Mouse (Mus musculus) thymus, adult 2 months (tissue): ENCODE results near the gene Cib3. TPM values are rescaled to one million over a fixed set of nuclear protein-coding genes. Genes with fewer than 3 reads are reported as not detected.

Experiments used
- DNase-seq: peaks from one replicate; pipeline ENCODE4 v3.0.0; 2021
- H3K27ac ChIP-seq: fragments of 200-500 bp; 2 replicates; pipeline ENCODE4 v1.5.1; 2012; ENCODE audit warnings: low read length, control low read depth; ENCODE audit not compliant: control insufficient read depth, insufficient read depth
- H3K27me3 ChIP-seq: fragments of 200-500 bp; 2 replicates; pipeline ENCODE4 v1.6.1; 2012; ENCODE audit warnings: mild to moderate bottlenecking, low read length, moderate library complexity, mixed read lengths; ENCODE audit not compliant: control insufficient read depth, insufficient read depth
- H3K36me3 ChIP-seq: fragments of 200-500 bp; 2 replicates; pipeline ENCODE4 v1.6.1; 2012; ENCODE audit warnings: mild to moderate bottlenecking, low read length, moderate library complexity; ENCODE audit not compliant: control insufficient read depth, insufficient read depth
- H3K4me1 ChIP-seq: fragments of 200-500 bp; replicated peaks from 2 replicates; pipeline ENCODE4 v1.6.1; 2012; ENCODE audit warnings: low read length; ENCODE audit not compliant: control insufficient read depth, insufficient read depth
- H3K4me3 ChIP-seq: fragments of 200-500 bp; 2 replicates; pipeline ENCODE4 v1.5.1; 2012; ENCODE audit warnings: mild to moderate bottlenecking, low read length, control low read depth, moderate library complexity; ENCODE audit not compliant: control insufficient read depth, insufficient read depth
- CTCF ChIP-seq: fragments of 200-500 bp; IDR thresholded peaks from 2 replicates; pipeline ENCODE4 v1.5.1; 2012; ENCODE audit warnings: mild to moderate bottlenecking, control low read depth, low read length, moderate library complexity, borderline replicate concordance; ENCODE audit not compliant: control insufficient read depth, poor library complexity, insufficient read depth; ENCODE audit errors: extremely low read depth
- POLR2A ChIP-seq: fragments of 200-500 bp; IDR thresholded peaks from 2 replicates; pipeline ENCODE4 v1.6.1; 2012; ENCODE audit warnings: mild to moderate bottlenecking, low read length, control low read depth, moderate library complexity; ENCODE audit not compliant: control insufficient read depth, poor library complexity, insufficient read depth; ENCODE audit errors: extremely low read depth
- WGBS: fragments of 180-500 bp; shearing (Covaris S2); methylation state at CpG from one replicate; pipeline ENCODE4 v1.1.7; 2018; 5-methylcytosine and 5-hydroxymethylcytosine counted together
- polyA plus RNA-seq: library from polyadenylated mRNA; depleted of rRNA; stranded (reverse); fragments of >200 nt; gene quantifications from 2 replicates; pipeline ENCODE4 v1.2.3, GENCODE M21; 2012

Gene Cib3
- polyA plus RNA-seq, 1 experiment: 0.78 TPM

GRCm38 (mm10) chr8:72222656-72223055 is 10.0 kb upstream of the Cib3 start:
- DNase-seq: no peak
- no peak overlapping the region for H3K27ac ChIP-seq
- H3K36me3 ChIP-seq: peaks cover 17% of the 10 kb centered on the region
- H3K4me1 ChIP-seq: peaks cover 6% of the 10 kb centered on the region
- no peaks in the 10 kb centered on the region for H3K27me3 ChIP-seq
- TF ChIP-seq POLR2A (no peak), CTCF (no peak)
- 95% methylated on average over 5 of the region's 5 CpGs for WGBS
- H3K4me3 ChIP-seq: no peak overlapping the region

GRCm38 (mm10) chr8:72220758-72221157 is 8.1 kb upstream of the Cib3 start:
- peaks cover 12% of the 10 kb centered on the region for H3K4me1 ChIP-seq
- no peak overlapping the region for H3K27ac ChIP-seq
- H3K27me3 ChIP-seq: no peaks in the 10 kb centered on the region
- WGBS: 77% methylated on average over 4 of the region's 4 CpGs
- no peak for DNase-seq
- no peak overlapping the region for H3K4me3 ChIP-seq
- TF ChIP-seq CTCF: no peak
- no peak for TF ChIP-seq POLR2A
- peaks cover 17% of the 10 kb centered on the region for H3K36me3 ChIP-seq

- peak within 1 kb of the TSS; percentile 83 for H3K4me3 ChIP-seq
- peak; percentile 83 for DNase-seq
- WGBS: 10% methylated on average over 39 of the region's 39 CpGs
- H3K27ac ChIP-seq: peak within 1 kb of the TSS; percentile 66; the same call in 1 of the 2 replicates
- peaks cover 17% of the 10 kb centered on the region for H3K36me3 ChIP-seq
- H3K27me3 ChIP-seq: no peaks in the 10 kb centered on the region
- H3K4me1 ChIP-seq: peaks cover 16% of the 10 kb centered on the region
- TF ChIP-seq CTCF (no peak), POLR2A (peak; percentile 73)
Measured at GRCm38 (mm10) chr8:72219541-72220363, 7.1 kb upstream of the Cib3 start, which contains the start of gene Fam32a. Fam32a (plus strand) TSS chr8:72219730.

- no peak overlapping the region for H3K4me3 ChIP-seq
Measured at GRCm38 (mm10) chr8:72218781-72219540, 6.3 kb upstream of the Cib3 start.

GRCm38 (mm10) chr8:72215871-72216270 is 3.2 kb upstream of the Cib3 start:
- peak overlapping the region; percentile 79 for H3K27ac ChIP-seq
- no peak for TF ChIP-seq CTCF
- TF ChIP-seq POLR2A: no peak
- peak; percentile 24 for DNase-seq
- no peaks in the 10 kb centered on the region for H3K27me3 ChIP-seq
- H3K4me3 ChIP-seq: no peak overlapping the region
- H3K36me3 ChIP-seq: no peaks in the 10 kb centered on the region
- WGBS: 12% methylated on average over 1 of the region's 1 CpGs
- H3K4me1 ChIP-seq: peaks cover 15% of the 10 kb centered on the region

More at GRCm38 (mm10) chr8:72218781-72219540, 6.3 kb upstream of the Cib3 start:
- H3K36me3 ChIP-seq: peaks cover 17% of the 10 kb centered on the region
- peaks cover 16% of the 10 kb centered on the region for H3K4me1 ChIP-seq
- H3K27me3 ChIP-seq: no peaks in the 10 kb centered on the region
- WGBS: 73% methylated on average over 10 of the region's 10 CpGs
- DNase-seq: no peak
- no peak overlapping the region for H3K27ac ChIP-seq
- no peak for TF ChIP-seq CTCF
- no peak for TF ChIP-seq POLR2A

- Histone ChIP-seq H3K4me3 (no peak overlapping the region), H3K27me3 (no peaks in the 10 kb centered on the region), H3K4me1 (peaks cover 10% of the 10 kb centered on the region), H3K27ac (no peak overlapping the region), H3K36me3 (no peaks in the 10 kb centered on the region)
- WGBS: 58% methylated on average over 2 of the region's 2 CpGs
- DNase-seq: peak; percentile 40
- TF ChIP-seq POLR2A (no peak), CTCF (no peak)
Measured at GRCm38 (mm10) chr8:72215060-72215459, 2.4 kb upstream of the Cib3 start.
